Mouse (Mus musculus): ENCODE results near the gene Fgfr2. TPM values are rescaled to one million over a fixed set of nuclear protein-coding genes. Genes with fewer than 3 reads are reported as not detected.
"Not testable (repeated sequence)": the region's sequence is repeated elsewhere in the genome, so short reads cannot be mapped to it uniquely, and the experiment has no call there.

Gene Fgfr2
- polyA plus RNA-seq, 1 experiment from 2014 or later, result 121 TPM

DNA sequence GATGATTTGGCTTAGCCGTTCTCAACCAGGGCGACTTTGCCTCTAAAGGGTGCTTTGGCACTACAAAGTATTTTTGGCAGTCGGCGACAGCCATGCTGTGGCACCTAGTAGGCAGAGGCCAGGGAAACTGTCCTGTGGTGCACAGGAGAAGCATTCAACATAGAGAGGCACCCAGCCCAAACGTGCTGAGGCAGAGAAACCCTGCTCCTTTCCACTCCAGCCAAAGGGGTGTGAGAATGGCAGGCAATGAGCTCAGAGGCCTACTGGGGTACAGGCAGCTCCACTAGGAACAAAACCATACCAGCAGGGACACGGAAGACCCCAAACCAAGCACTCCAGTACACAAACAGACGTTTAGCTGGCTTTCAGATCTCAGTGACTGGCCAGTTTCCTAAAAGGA is 2583.0 kb downstream of the Fgfr2 start:
- H3K36me3 ChIP-seq, result peaks cover 91% of the 10 kb centered on the region
- WGBS, result 93% methylated on average over 7 of the region's 7 CpGs

DNA sequence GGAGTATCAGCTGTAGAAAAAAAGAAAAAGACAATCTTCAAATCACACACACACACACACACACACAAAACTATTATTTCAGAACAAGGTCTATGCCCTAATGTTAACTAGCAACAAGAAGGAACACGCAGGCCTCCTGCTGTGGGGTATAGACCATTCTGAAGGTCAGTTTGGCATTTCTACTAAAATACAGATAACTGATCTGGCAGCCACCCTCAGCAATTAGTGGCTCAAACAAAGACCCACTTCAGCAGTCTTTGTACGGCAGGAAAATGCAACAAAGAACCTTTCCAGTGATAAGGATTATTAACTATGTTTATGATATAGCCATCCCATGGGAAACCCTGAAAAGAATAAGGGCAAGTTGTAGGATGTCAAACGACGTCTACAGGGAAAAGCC is 2586.1 kb downstream of the Fgfr2 start:
- no peak overlapping the region for H3K4me2 ChIP-seq (replicated peaks)
- H3K9me3 ChIP-seq, result no peaks in the 10 kb centered on the region
- H3K4me3 ChIP-seq, result no peak overlapping the region
- 92% methylated on average over 4 of the region's 4 CpGs for WGBS
- peaks cover 78% of the 10 kb centered on the region for H3K36me3 ChIP-seq
- no peak overlapping the region for H3K9ac ChIP-seq
- no peaks in the 10 kb centered on the region for H3K27me3 ChIP-seq
- H3K27ac ChIP-seq, result no peak overlapping the region
- no peaks in the 10 kb centered on the region; the same call in 1 of the 2 replicates for H3K4me1 ChIP-seq
- ATAC-seq (ENCODE audit: insufficient number of reproducible peaks, insufficient read depth, low FRiP score, low TSS enrichment), result no peak

More for the DNA sequence above, 2583.0 kb downstream of the Fgfr2 start:
- Histone ChIP-seq H3K27me3 (no peaks in the 10 kb centered on the region), H3K27ac (no peak overlapping the region), H3K9ac (no peak overlapping the region), H3K4me3 (no peak overlapping the region), H3K4me2 (replicated peaks) (no peak overlapping the region), H3K4me1 (peaks cover 5% of the 10 kb centered on the region; the same call in 1 of the 2 replicates), H3K9me3 (no peaks in the 10 kb centered on the region)
- no peak for ATAC-seq (ENCODE audit: insufficient number of reproducible peaks, insufficient read depth, low FRiP score, low TSS enrichment)

GRCm38 (mm10) chr7:130535174-130535573 is 2588.0 kb downstream of the Fgfr2 start:
- peaks cover 74% of the 10 kb centered on the region for H3K36me3 ChIP-seq
- no peaks in the 10 kb centered on the region; the same call in 1 of the 2 replicates for H3K4me1 ChIP-seq
- H3K27me3 ChIP-seq, result no peaks in the 10 kb centered on the region

GRCm38 (mm10) chr7:130533316-130534260 is 2589.6 kb downstream of the Fgfr2 start:
- ATAC-seq (ENCODE audit: insufficient number of reproducible peaks, insufficient read depth, low FRiP score, low TSS enrichment), result no peak
- Histone ChIP-seq H3K4me3 (no peak overlapping the region), H3K27ac (no peak overlapping the region), H3K4me1 (no peaks in the 10 kb centered on the region; the same call in 1 of the 2 replicates), H3K4me2 (replicated peaks) (no peak overlapping the region), H3K36me3 (peaks cover 58% of the 10 kb centered on the region), H3K27me3 (no peaks in the 10 kb centered on the region), H3K9ac (no peak overlapping the region), H3K9me3 (no peaks in the 10 kb centered on the region)
- 51% methylated on average over 25 of the region's 25 CpGs for WGBS

More at GRCm38 (mm10) chr7:130535174-130535573, 2588.0 kb downstream of the Fgfr2 start:
- ATAC-seq (ENCODE audit: insufficient number of reproducible peaks, insufficient read depth, low FRiP score, low TSS enrichment), result no peak
- no peak overlapping the region for H3K27ac ChIP-seq
- no peak overlapping the region for H3K4me3 ChIP-seq
- no peaks in the 10 kb centered on the region for H3K9me3 ChIP-seq
- no peak overlapping the region for H3K4me2 ChIP-seq (replicated peaks)
- no peak overlapping the region for H3K9ac ChIP-seq
- 83% methylated on average over 4 of the region's 4 CpGs for WGBS

GRCm38 (mm10) chr7:130531138-130531537 is 2592.0 kb downstream of the Fgfr2 start:
- WGBS, result 95% methylated on average over 15 of the region's 15 CpGs
- H3K9me3 ChIP-seq; H3K27me3 ChIP-seq; H3K4me1 ChIP-seq; H3K9ac ChIP-seq; ATAC-seq (ENCODE audit: insufficient number of reproducible peaks, insufficient read depth, low FRiP score, low TSS enrichment); H3K4me3 ChIP-seq; H3K27ac ChIP-seq; H3K4me2 ChIP-seq (replicated peaks): not testable (repeated sequence)
- H3K36me3 ChIP-seq, result peaks cover 37% of the 10 kb centered on the region

DNA sequence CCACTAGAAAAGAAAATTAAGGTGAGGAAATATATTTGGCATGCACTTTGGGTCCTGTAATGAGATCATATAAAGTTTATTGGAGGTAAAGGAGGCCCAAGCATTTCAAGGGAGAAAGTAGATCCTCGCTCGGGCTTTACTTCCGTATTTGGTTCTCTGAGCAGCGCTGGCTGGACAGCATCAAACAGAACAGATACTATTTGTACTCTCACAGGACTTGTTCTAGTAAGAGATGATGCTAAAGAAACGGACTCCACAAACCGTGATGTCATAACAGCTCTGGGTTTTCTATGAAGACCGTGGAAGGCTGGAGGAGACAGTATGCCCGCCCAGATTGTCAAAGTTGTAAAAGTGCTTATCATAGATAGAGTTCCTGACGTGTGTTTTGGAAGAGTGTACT is 2595.8 kb downstream of the Fgfr2 start:
- Histone ChIP-seq H3K4me2 (replicated peaks) (no peak overlapping the region), H3K4me3 (no peak overlapping the region), H3K9ac (no peak overlapping the region), H3K27ac (no peak overlapping the region), H3K9me3 (no peaks in the 10 kb centered on the region), H3K4me1 (no peaks in the 10 kb centered on the region), H3K36me3 (peaks cover 14% of the 10 kb centered on the region), H3K27me3 (no peaks in the 10 kb centered on the region)
- WGBS, result 83% methylated on average over 9 of the region's 9 CpGs
- ATAC-seq (ENCODE audit: insufficient number of reproducible peaks, insufficient read depth, low FRiP score, low TSS enrichment), result no peak

GRCm38 (mm10) chr7:130523451-130523850 is 2599.7 kb downstream of the Fgfr2 start:
- no peaks in the 10 kb centered on the region for H3K27me3 ChIP-seq
- 92% methylated on average over 8 of the region's 8 CpGs for WGBS
- H3K4me2 ChIP-seq (replicated peaks), result no peak overlapping the region
- ATAC-seq (ENCODE audit: insufficient number of reproducible peaks, insufficient read depth, low FRiP score, low TSS enrichment), result no peak
- H3K9ac ChIP-seq, result no peak overlapping the region
- H3K9me3 ChIP-seq, result no peaks in the 10 kb centered on the region
- H3K4me1 ChIP-seq, result peaks cover 3% of the 10 kb centered on the region
- H3K27ac ChIP-seq, result no peak overlapping the region
- no peaks in the 10 kb centered on the region for H3K36me3 ChIP-seq
- no peak overlapping the region for H3K4me3 ChIP-seq

- ATAC-seq (ENCODE audit: insufficient number of reproducible peaks, insufficient read depth, low FRiP score, low TSS enrichment), result no peak
- Histone ChIP-seq H3K9me3 (no peaks in the 10 kb centered on the region), H3K27me3 (no peaks in the 10 kb centered on the region), H3K36me3 (no peaks in the 10 kb centered on the region), H3K4me3 (no peak overlapping the region), H3K4me1 (peaks cover 10% of the 10 kb centered on the region), H3K4me2 (replicated peaks) (no peak overlapping the region), H3K9ac (no peak overlapping the region), H3K27ac (no peak overlapping the region)
- WGBS, result 85% methylated on average over 14 of the region's 14 CpGs
These were observed 2602.2 kb downstream of the Fgfr2 start for GRCm38 (mm10) chr7:130520812-130521422.

DNA sequence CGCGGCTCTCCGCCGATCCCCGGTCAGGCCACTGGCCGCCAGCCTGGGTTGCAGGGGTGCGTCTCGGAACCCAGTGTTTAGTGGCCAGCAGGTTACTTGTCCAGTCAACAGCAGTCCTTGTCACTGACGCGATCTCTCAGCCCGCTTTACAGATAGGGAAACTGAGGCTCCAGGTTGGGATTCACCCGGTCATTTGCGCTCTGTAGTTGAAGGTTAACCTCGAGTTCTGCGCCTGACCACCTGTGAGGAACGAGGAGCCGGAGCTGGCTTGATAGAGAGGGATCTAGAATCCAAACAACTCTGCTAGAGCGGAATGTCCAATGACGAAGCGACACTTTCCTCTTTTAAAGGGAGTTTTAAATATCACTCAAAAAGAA is 2603.1 kb downstream of the Fgfr2 start, which contains the start of gene Ate1:
TSS of gene Ate1 (minus strand) at position 321 of the 377 bp plus-strand sequence.
- 17% methylated on average over 20 of the region's 20 CpGs for whole genome bisulfite sequencing
- no peaks in the 10 kb centered on the region for H3K27me3 ChIP-seq
- peaks cover 2% of the 10 kb centered on the region; the same call in 1 of the 2 replicates for H3K36me3 ChIP-seq
- peak within 1 kb of the TSS; percentile 90 for H3K9ac ChIP-seq
- peak within 1 kb of the TSS; percentile 81 for H3K4me3 ChIP-seq
- H3K4me1 ChIP-seq, result peaks cover 10% of the 10 kb centered on the region
- H3K4me2 ChIP-seq (replicated peaks), result peak within 1 kb of the TSS; percentile 59
- peak within 1 kb of the TSS; percentile 96 for H3K27ac ChIP-seq
- H3K9me3 ChIP-seq, result no peaks in the 10 kb centered on the region
- ATAC-seq (ENCODE audit: insufficient number of reproducible peaks, insufficient read depth, low FRiP score, low TSS enrichment), result no peak

- peak; percentile 95 for ATAC-seq (ENCODE audit: insufficient number of reproducible peaks, insufficient read depth, low FRiP score, low TSS enrichment)
- WGBS, result under 1% methylated on average over 87 of the region's 90 CpGs
These were observed 2603.8 kb downstream of the Fgfr2 start for GRCm38 (mm10) chr7:130519096-130520048.

More at GRCm38 (mm10) chr7:130519096-130520048, 2603.8 kb downstream of the Fgfr2 start:
- peak overlapping the region; percentile 59 for H3K4me2 ChIP-seq (replicated peaks)
- no peaks in the 10 kb centered on the region for H3K9me3 ChIP-seq
- peak overlapping the region; percentile 81 for H3K4me3 ChIP-seq
- peak overlapping the region; percentile 96 for H3K27ac ChIP-seq
- H3K36me3 ChIP-seq, result peaks cover 8% of the 10 kb centered on the region; the same call in 1 of the 2 replicates
- H3K27me3 ChIP-seq, result no peaks in the 10 kb centered on the region
- peaks cover 10% of the 10 kb centered on the region for H3K4me1 ChIP-seq
- peak overlapping the region; percentile 90 for H3K9ac ChIP-seq

All from embryonic facial prominence, embryonic 12.5 days (tissue).